Mouse (Mus musculus) neutrophil, adult 59 days (primary cell): Measurements from ENCODE around the gene Cercam. TPM values are rescaled to one million over a fixed set of nuclear protein-coding genes. Genes with fewer than 3 reads are reported as not detected.

Experiments used
- total RNA-seq, 2 experiments: library from RNA; stranded (reverse); gene quantifications; 1 replicate in 1 of 2; 2 replicates in 1 of 2; pipeline ENCODE4 v1.2.4; 2023

Gene Cercam
- 1 to 10 TPM; 4.8 to 6.9 TPM for total RNA-seq

GRCm38 (mm10) chr2:29868949-29869645, at the start of gene Cercam:
TSS of gene Cercam (plus strand) at chr2:29869164.

GRCm38 (mm10) chr2:29820025-29820817, 48.7 kb upstream of the Cercam start, which contains the start of gene Urm1:
TSS of gene Urm1 (plus strand) at chr2:29820075.

GRCm38 (mm10) chr2:29889066-29889944, 20.3 kb downstream of the Cercam start, which contains the start of gene Odf2:
TSS of gene Odf2 (plus strand) at chr2:29889221.

Other genes starting within 250 kb of the Cercam start
- 10 to 100 TPM; 51.8 to 56.6 TPM for gene Rapgef1, start 249.4 kb upstream of the Cercam start, total RNA-seq
- gene Gm13420, start 117.5 kb upstream of the Cercam start, total RNA-seq, result not detected
- not detected for gene Gm13547, start 109.9 kb upstream of the Cercam start, total RNA-seq
- gene Coq4, start 81.7 kb upstream of the Cercam start, total RNA-seq, result 10 to 100 TPM; 13.6 to 15.1 TPM
- 10 to 100 TPM; 45.8 to 47.7 TPM for gene Trub2, start 80.7 kb upstream of the Cercam start, total RNA-seq
- gene Slc27a4, start 66.5 kb upstream of the Cercam start, total RNA-seq, result 100 to 1,000 TPM; 160 to 168 TPM
- gene Urm1, start 49.1 kb upstream of the Cercam start, total RNA-seq, result 10 to 100 TPM; 20.3 to 22.1 TPM
- gene Odf2, start 20.1 kb downstream of the Cercam start, total RNA-seq, result 10 to 100 TPM; 77.2 to 94.1 TPM
- gene Gle1, start 66.3 kb downstream of the Cercam start, total RNA-seq, result 10 to 100 TPM; 31.0 to 34.2 TPM
- 100 to 1,000 TPM; 184 to 197 TPM for gene Sptan1, start 96.4 kb downstream of the Cercam start, total RNA-seq
- gene Wdr34, start 179.7 kb downstream of the Cercam start, total RNA-seq, result 1 to 10 TPM; 2.0 TPM
- 100 to 1,000 TPM; 117 to 141 TPM for gene Set, start 188.2 kb downstream of the Cercam start, total RNA-seq
- 10 to 100 TPM in 1 of 2 experiments, 1 to 10 TPM in 1; 4.2 to 11.0 TPM for gene Pkn3, start 208.5 kb downstream of the Cercam start, total RNA-seq
- 10 to 100 TPM; 11.2 to 11.5 TPM for gene Zdhhc12, start 224.5 kb downstream of the Cercam start, total RNA-seq